Mouse (Mus musculus) liver, adult 2 months (tissue): Measurements from ENCODE around the gene Gnb1.

ENCODE experiments used
- CTCF ChIP-seq: fragments of 200-500 bp; IDR thresholded peaks from 2 replicates; pipeline ENCODE4 v1.5.1; 2011; ENCODE audit warnings: low read depth, low read length, control low read depth
- POLR2A ChIP-seq: fragments of 200-500 bp; IDR thresholded peaks from 2 replicates; pipeline ENCODE4 v1.6.1; 2011; ENCODE audit warnings: low read length, control low read depth; ENCODE audit not compliant: insufficient read depth; ENCODE audit errors: extremely low read depth

- no peak for TF ChIP-seq CTCF
- no peak for TF ChIP-seq POLR2A
These were observed 77.6 kb downstream of the Gnb1 start for GRCm38 (mm10) chr4:155568632-155569370.
